Mouse (Mus musculus) intestine, postnatal 0 days (tissue): ENCODE measurements around the gene Stxbp1. TPM values are rescaled to one million over a fixed set of nuclear protein-coding genes. Genes with fewer than 3 reads are reported as not detected.

Experiments used
- ATAC-seq: fragments of 200-750 bp; cut with Nextera tagmentation; 2 replicates; pipeline ENCODE4 v1.8.0; 2017; ENCODE audit warnings: mild to moderate bottlenecking, moderate TSS enrichment, moderate library complexity
- H3K27ac ChIP-seq: fragments of 300-500 bp; sonication (generic); 2 replicates; pipeline ENCODE4 v1.5.1; 2014; ENCODE audit warnings: mild to moderate bottlenecking, low read depth, low read length, moderate library complexity
- H3K27me3 ChIP-seq: fragments of 300-500 bp; sonication (generic); replicated peaks from 2 replicates; pipeline ENCODE4 v1.6.1; 2014; ENCODE audit warnings: low read length, mixed read lengths; ENCODE audit not compliant: control insufficient read depth, insufficient read depth
- H3K36me3 ChIP-seq: fragments of 300-500 bp; sonication (generic); 2 replicates; pipeline ENCODE4 v1.6.1; 2014; ENCODE audit warnings: mild to moderate bottlenecking, moderate library complexity; ENCODE audit not compliant: control insufficient read depth, insufficient read depth
- H3K4me1 ChIP-seq: fragments of 300-500 bp; sonication (generic); replicated peaks from 2 replicates; pipeline ENCODE4 v1.6.1; 2014; ENCODE audit warnings: antibody characterized with exemption, low read length, mixed read lengths; ENCODE audit not compliant: control insufficient read depth, insufficient read depth
- H3K4me2 ChIP-seq: fragments of 300-500 bp; sonication (generic); replicated peaks from 2 replicates; pipeline ENCODE4 v1.6.1; 2014; ENCODE audit warnings: low read depth, mild to moderate bottlenecking, moderate library complexity
- H3K4me3 ChIP-seq: fragments of 300-500 bp; sonication (generic); 2 replicates; pipeline ENCODE4 v1.5.1; 2014; ENCODE audit warnings: low read depth, low read length
- H3K9ac ChIP-seq: fragments of 300-500 bp; sonication (generic); 2 replicates; pipeline ENCODE4 v1.6.1; 2014; ENCODE audit warnings: mild to moderate bottlenecking, low read depth, low read length
- H3K9me3 ChIP-seq: fragments of 300-500 bp; sonication (generic); 2 replicates; pipeline ENCODE4 v1.6.1; 2016; ENCODE audit warnings: mixed run types; ENCODE audit not compliant: control insufficient read depth
- CTCF ChIP-seq: sonication (generic); IDR thresholded peaks from 2 replicates; pipeline ENCODE4 v1.5.1; 2016; ENCODE audit warnings: low read depth, mild to moderate bottlenecking, control low read depth, antibody characterized with exemption, moderate library complexity
- WGBS: fragments of 180-500 bp; shearing (Covaris S2); extraction: QIAGEN DNeasy Blood & Tissue Kit; methylation state at CpG from one replicate; pipeline ENCODE4 v1.1.7; 2014; 5-methylcytosine and 5-hydroxymethylcytosine counted together
- polyA plus RNA-seq: library from polyadenylated mRNA; unstranded; fragments of >200 nt; fragmentation: Nextera tagmentation; extraction: Ambion mirVana; gene quantifications from 2 replicates; pipeline ENCODE4 v1.2.1, GENCODE M21; 2015

Gene Stxbp1
- polyA plus RNA-seq, 1 experiment from 2014 or later: 12.2 TPM

GRCm38 (mm10) chr2:32867354-32867753 lies 20.3 kb upstream of the Stxbp1 start:
- Histone ChIP-seq H3K9me3 (no peaks in the 10 kb centered on the region), H3K27me3 (no peaks in the 10 kb centered on the region), H3K27ac (no peak overlapping the region), H3K4me3 (no peak overlapping the region), H3K36me3 (no peaks in the 10 kb centered on the region), H3K4me2 (no peak overlapping the region), H3K9ac (no peak overlapping the region), H3K4me1 (0 out of 2 replicates have a peak, but pooled peaks cover 4% of the 10 kb centered on the region)
- TF ChIP-seq CTCF: no peak
- ATAC-seq: no peak
- whole genome bisulfite sequencing: 55% methylated on average over 4 of the region's 4 CpGs

- WGBS: 67% methylated on average over 2 of the region's 2 CpGs
- H3K27me3 ChIP-seq: no peaks in the 10 kb centered on the region
Observed at GRCm38 (mm10) chr2:32864755-32865154, 17.7 kb upstream of the Stxbp1 start.

GRCm38 (mm10) chr2:32863317-32863716 lies 16.3 kb upstream of the Stxbp1 start:
- no peak overlapping the region for H3K4me2 ChIP-seq
- TF ChIP-seq CTCF: no peak
- no peak overlapping the region for H3K4me3 ChIP-seq
- H3K27me3 ChIP-seq: no peaks in the 10 kb centered on the region
- no peaks in the 10 kb centered on the region for H3K4me1 ChIP-seq
- no peak overlapping the region for H3K9ac ChIP-seq
- ATAC-seq: no peak
- 89% methylated on average over 3 of the region's 3 CpGs for WGBS
- H3K27ac ChIP-seq: no peak overlapping the region
- H3K36me3 ChIP-seq: no peaks in the 10 kb centered on the region
- H3K9me3 ChIP-seq: no peaks in the 10 kb centered on the region

More at GRCm38 (mm10) chr2:32864755-32865154, 17.7 kb upstream of the Stxbp1 start:
- Histone ChIP-seq H3K27ac (no peak overlapping the region), H3K4me1 (no peaks in the 10 kb centered on the region), H3K4me2 (no peak overlapping the region), H3K9ac (no peak overlapping the region), H3K9me3 (no peaks in the 10 kb centered on the region), H3K36me3 (no peaks in the 10 kb centered on the region), H3K4me3 (no peak overlapping the region)
- peak; percentile 90 for TF ChIP-seq CTCF
- no peak for ATAC-seq

- no peak overlapping the region for H3K4me3 ChIP-seq
- TF ChIP-seq CTCF: no peak
- 79% methylated on average over 8 of the region's 8 CpGs for WGBS
- H3K27ac ChIP-seq: no peak overlapping the region
- no peak for ATAC-seq
- H3K9ac ChIP-seq: no peak overlapping the region
- H3K4me2 ChIP-seq: no peak overlapping the region
- H3K27me3 ChIP-seq: no peaks in the 10 kb centered on the region
- H3K36me3 ChIP-seq: no peaks in the 10 kb centered on the region
- no peaks in the 10 kb centered on the region for H3K9me3 ChIP-seq
- H3K4me1 ChIP-seq: no peaks in the 10 kb centered on the region
Observed at GRCm38 (mm10) chr2:32860799-32861198, 13.8 kb upstream of the Stxbp1 start.

DNA sequence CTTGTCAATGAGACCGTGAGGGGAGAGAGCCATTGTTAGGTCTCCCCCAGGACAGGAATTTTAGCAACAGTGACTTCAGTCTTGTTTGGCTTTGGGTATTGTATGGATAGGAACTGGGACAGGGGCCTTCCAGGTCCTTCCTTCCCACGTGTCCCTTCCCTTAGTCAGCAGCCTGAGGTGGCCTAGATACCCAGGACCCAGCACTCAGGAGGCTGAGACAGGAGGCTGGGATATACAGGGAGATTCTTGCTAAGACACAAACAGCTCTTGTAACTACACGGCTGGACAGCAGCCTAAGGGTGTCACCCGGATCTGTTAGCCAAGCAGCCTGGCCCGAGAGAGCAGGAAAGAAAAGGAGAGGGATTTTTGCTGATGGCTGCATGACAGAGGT lies 12.6 kb upstream of the Stxbp1 start:
- 82% methylated on average over 5 of the region's 5 CpGs for WGBS
- H3K27me3 ChIP-seq: no peaks in the 10 kb centered on the region
- no peak for ATAC-seq
- no peak overlapping the region for H3K4me3 ChIP-seq
- no peaks in the 10 kb centered on the region for H3K4me1 ChIP-seq
- no peak for TF ChIP-seq CTCF
- no peak overlapping the region for H3K4me2 ChIP-seq
- H3K36me3 ChIP-seq: no peaks in the 10 kb centered on the region
- H3K27ac ChIP-seq: no peak overlapping the region
- no peak overlapping the region for H3K9ac ChIP-seq
- H3K9me3 ChIP-seq: no peaks in the 10 kb centered on the region

GRCm38 (mm10) chr2:32859010-32859621 lies 12.1 kb upstream of the Stxbp1 start:
- Histone ChIP-seq H3K9me3 (no peaks in the 10 kb centered on the region), H3K9ac (no peak overlapping the region), H3K27me3 (no peaks in the 10 kb centered on the region), H3K4me2 (no peak overlapping the region), H3K36me3 (no peaks in the 10 kb centered on the region), H3K4me3 (no peak overlapping the region), H3K4me1 (no peaks in the 10 kb centered on the region), H3K27ac (no peak overlapping the region)
- 0 out of 2 replicates have a peak, but pooled peaks have one; percentile 25 for ATAC-seq
- TF ChIP-seq CTCF: peak; percentile 96
- WGBS: 50% methylated on average over 10 of the region's 10 CpGs
